Mouse (Mus musculus) lung, embryonic 16.5 days (tissue): ENCODE measurements around the gene Sfn. TPM values are rescaled to one million over a fixed set of nuclear protein-coding genes. Genes with fewer than 3 reads are reported as not detected.

ENCODE experiments used
- ATAC-seq: fragments of 200-750 bp; cut with Nextera tagmentation; 2 replicates; pipeline ENCODE4 v1.8.0; 2017; ENCODE audit warnings: low read depth, mild to moderate bottlenecking, moderate library complexity
- H3K27ac ChIP-seq: fragments of 300-500 bp; sonication (generic); 2 replicates; pipeline ENCODE4 v1.5.1; 2014; ENCODE audit warnings: mild to moderate bottlenecking, control low read depth, low read length
- H3K27me3 ChIP-seq: fragments of 300-500 bp; sonication (generic); 2 replicates; pipeline ENCODE4 v1.6.1; 2014; ENCODE audit warnings: low read depth, low read length, mixed read lengths; ENCODE audit not compliant: control insufficient read depth, insufficient read depth
- H3K36me3 ChIP-seq: fragments of 300-500 bp; sonication (generic); 2 replicates; pipeline ENCODE4 v1.6.1; 2014; ENCODE audit warnings: low read length; ENCODE audit not compliant: control insufficient read depth, insufficient read depth
- H3K4me1 ChIP-seq: fragments of 300-500 bp; sonication (generic); replicated peaks from 2 replicates; pipeline ENCODE4 v1.6.1; 2014; ENCODE audit warnings: low read length, mixed read lengths; ENCODE audit not compliant: control insufficient read depth, insufficient read depth
- H3K4me2 ChIP-seq: fragments of 300-500 bp; sonication (generic); 2 replicates; pipeline ENCODE4 v1.6.1; 2014; ENCODE audit warnings: low read depth, low read length, control low read depth
- H3K4me3 ChIP-seq: fragments of 300-500 bp; sonication (generic); 2 replicates; pipeline ENCODE4 v1.5.1; 2014; ENCODE audit warnings: mild to moderate bottlenecking, low read length, control low read depth
- H3K9ac ChIP-seq: fragments of 300-500 bp; sonication (generic); 2 replicates; pipeline ENCODE4 v1.6.1; 2014; ENCODE audit warnings: low read length, control low read depth
- H3K9me3 ChIP-seq: fragments of 300-500 bp; sonication (generic); 2 replicates; pipeline ENCODE4 v1.6.1; 2016; ENCODE audit warnings: low read length; ENCODE audit not compliant: control insufficient read depth
- WGBS: fragments of 180-500 bp; shearing (Covaris S2); extraction: QIAGEN DNeasy Blood & Tissue Kit; methylation state at CpG from one replicate; pipeline ENCODE4 v1.1.7; 2014; 5-methylcytosine and 5-hydroxymethylcytosine counted together
- polyA plus RNA-seq: library from polyadenylated mRNA; unstranded; fragments of >200 nt; fragmentation: Nextera tagmentation; extraction: Ambion mirVana; gene quantifications from 2 replicates; pipeline ENCODE4 v1.2.1, GENCODE M21; 2015

Gene Sfn
- polyA plus RNA-seq, 1 experiment from 2014 or later, result 21.6 TPM

- Histone ChIP-seq H3K36me3 (peaks cover 13% of the 10 kb centered on the region), H3K4me3 (peak overlapping the region; percentile 99), H3K9me3 (no peaks in the 10 kb centered on the region), H3K9ac (peak overlapping the region; percentile 91), H3K4me1 (peaks cover 11% of the 10 kb centered on the region), H3K27me3 (no peaks in the 10 kb centered on the region), H3K4me2 (peak overlapping the region; percentile 98), H3K27ac (peak overlapping the region; percentile 78)
- 60% methylated on average over 6 of the region's 6 CpGs for WGBS
- 0 out of 2 replicates have a peak, but pooled peaks have one; percentile 4 for ATAC-seq
These were observed 18.3 kb downstream of the Sfn start for GRCm38 (mm10) chr4:133583690-133584058.

GRCm38 (mm10) chr4:133577983-133578382 is 24.0 kb downstream of the Sfn start:
- no peaks in the 10 kb centered on the region for H3K9me3 ChIP-seq
- H3K27ac ChIP-seq, result no peak overlapping the region
- no peak overlapping the region for H3K9ac ChIP-seq
- peaks cover 5% of the 10 kb centered on the region for H3K4me1 ChIP-seq
- ATAC-seq, result no peak
- H3K27me3 ChIP-seq, result no peaks in the 10 kb centered on the region
- H3K36me3 ChIP-seq, result peaks cover 15% of the 10 kb centered on the region
- WGBS, result 78% methylated on average over 12 of the region's 12 CpGs
- no peak overlapping the region for H3K4me3 ChIP-seq
- no peak overlapping the region for H3K4me2 ChIP-seq

- Histone ChIP-seq H3K9me3 (no peaks in the 10 kb centered on the region), H3K4me1 (peaks cover 5% of the 10 kb centered on the region), H3K4me3 (peak overlapping the region; percentile 71), H3K27me3 (no peaks in the 10 kb centered on the region), H3K4me2 (peak overlapping the region; percentile 96), H3K9ac (peak overlapping the region; percentile 79), H3K27ac (peak overlapping the region; percentile 56; the same call in 1 of the 2 replicates), H3K36me3 (peaks cover 11% of the 10 kb centered on the region)
- 0% methylated on average over 39 of the region's 41 CpGs for WGBS
- peak; percentile 56 for ATAC-seq
These were observed 27.1 kb downstream of the Sfn start for GRCm38 (mm10) chr4:133574843-133575202.

GRCm38 (mm10) chr4:133574070-133574842 is 27.7 kb downstream of the Sfn start, which contains the start of gene Gpatch3:
TSS of gene Gpatch3 (plus strand) at chr4:133574745.
- H3K9me3 ChIP-seq, result no peaks in the 10 kb centered on the region
- peak within 1 kb of the TSS; percentile 56 for H3K27ac ChIP-seq
- H3K9ac ChIP-seq, result peak within 1 kb of the TSS; percentile 79
- H3K4me3 ChIP-seq, result peak within 1 kb of the TSS; percentile 71
- peaks cover 5% of the 10 kb centered on the region for H3K4me1 ChIP-seq
- peak; percentile 94 for ATAC-seq
- peak within 1 kb of the TSS; percentile 96 for H3K4me2 ChIP-seq
- peaks cover 11% of the 10 kb centered on the region for H3K36me3 ChIP-seq
- 6% methylated on average over 44 of the region's 44 CpGs for whole genome bisulfite sequencing
- H3K27me3 ChIP-seq, result no peaks in the 10 kb centered on the region

GRCm38 (mm10) chr4:133570066-133570466 is 31.9 kb downstream of the Sfn start:
- Histone ChIP-seq H3K36me3 (no peaks in the 10 kb centered on the region), H3K9me3 (no peaks in the 10 kb centered on the region), H3K4me2 (no peak overlapping the region; the same call in 1 of the 2 replicates), H3K9ac (no peak overlapping the region), H3K27ac (no peak overlapping the region), H3K27me3 (no peaks in the 10 kb centered on the region), H3K4me1 (no peaks in the 10 kb centered on the region; the same call in 1 of the 2 replicates), H3K4me3 (no peak overlapping the region)
- WGBS, result 46% methylated on average over 10 of the region's 10 CpGs
- ATAC-seq, result no peak

- H3K4me1 ChIP-seq, result no peaks in the 10 kb centered on the region
- no peak overlapping the region; the same call in 1 of the 2 replicates for H3K4me2 ChIP-seq
- H3K36me3 ChIP-seq, result no peaks in the 10 kb centered on the region
- H3K27me3 ChIP-seq, result no peaks in the 10 kb centered on the region
- no peak overlapping the region for H3K4me3 ChIP-seq
- WGBS, result 78% methylated on average over 10 of the region's 10 CpGs
- ATAC-seq, result no peak
- 0 out of 2 replicates have a peak, but pooled peaks cover under 1% of the 10 kb centered on the region for H3K9me3 ChIP-seq
- no peak overlapping the region for H3K9ac ChIP-seq
- no peak overlapping the region for H3K27ac ChIP-seq
These were observed 32.5 kb downstream of the Sfn start for GRCm38 (mm10) chr4:133569291-133570065.

GRCm38 (mm10) chr4:133567251-133567650 is 34.7 kb downstream of the Sfn start:
- H3K4me3 ChIP-seq, result no peak overlapping the region
- 20% methylated on average over 8 of the region's 8 CpGs for WGBS
- H3K4me2 ChIP-seq, result no peak overlapping the region
- H3K36me3 ChIP-seq, result no peaks in the 10 kb centered on the region
- H3K4me1 ChIP-seq, result no peaks in the 10 kb centered on the region
- ATAC-seq, result no peak
- no peaks in the 10 kb centered on the region for H3K27me3 ChIP-seq
- no peak overlapping the region for H3K27ac ChIP-seq
- H3K9me3 ChIP-seq, result 0 out of 2 replicates have a peak, but pooled peaks cover 2% of the 10 kb centered on the region
- no peak overlapping the region for H3K9ac ChIP-seq

- H3K4me2 ChIP-seq, result no peak overlapping the region
- no peak overlapping the region for H3K4me3 ChIP-seq
- no peak for ATAC-seq
- no peak overlapping the region for H3K27ac ChIP-seq
- H3K27me3 ChIP-seq, result no peaks in the 10 kb centered on the region
- no peaks in the 10 kb centered on the region for H3K4me1 ChIP-seq
- H3K36me3 ChIP-seq, result no peaks in the 10 kb centered on the region
- WGBS, result 57% methylated on average over 11 of the region's 11 CpGs
- no peak overlapping the region for H3K9ac ChIP-seq
- H3K9me3 ChIP-seq, result 0 out of 2 replicates have a peak, but pooled peaks cover 2% of the 10 kb centered on the region
These were observed 38.8 kb downstream of the Sfn start for GRCm38 (mm10) chr4:133563123-133563571.

- Histone ChIP-seq H3K4me1 (no peaks in the 10 kb centered on the region), H3K9ac (no peak overlapping the region), H3K27ac (no peak overlapping the region), H3K9me3 (0 out of 2 replicates have a peak, but pooled peaks cover 2% of the 10 kb centered on the region), H3K4me3 (no peak overlapping the region), H3K4me2 (no peak overlapping the region), H3K27me3 (no peaks in the 10 kb centered on the region; the same call in 1 of the 2 replicates), H3K36me3 (no peaks in the 10 kb centered on the region)
- ATAC-seq, result no peak
- 56% methylated on average over 4 of the region's 4 CpGs for WGBS
These were observed 40.3 kb downstream of the Sfn start for GRCm38 (mm10) chr4:133561622-133562021.
